Mouse (Mus musculus): ENCODE data around the gene Cavin4.

GRCm38 (mm10) chr4:48715865-48716650, 52.7 kb downstream of the Cavin4 start:
- TF ChIP-seq CTCF (conservative IDR thresholded peaks at IDR 0.05; ENCODE audit: insufficient read depth, insufficient read length, low read depth, low read length), result no peak
- no peak for TF ChIP-seq POLR2A (IDR thresholded peaks at IDR 0.05; ENCODE audit: low read depth, low read length)

Measured in kidney, adult 2 months (tissue).